In genomic region chr13:54446686-54447495, GRCm38 (mm10) we compare ENCODE assay signal across 8 mouse cellular contexts. TPM values are rescaled to one million over a fixed set of nuclear protein-coding genes. Genes with fewer than 3 reads are reported as not detected.
A peak's percentile ranks its signal among the peaks of the same experiment; 100 is the strongest.
DNase-seq lines count a peak whose midpoint lies in the region; ATAC-seq and TF ChIP-seq lines count a peak whose summit lies in the region.

No protein-coding gene starts in this region.

- intact Hi-C loops in heart, adult 2 months (cut with DNase I) = loop anchor here (1.0 to 5.0 kb wide), 4 partner anchors 74 to 334 kb away; no protein-coding TSS in a partner anchor

- peak; percentile 86 for TF ChIP-seq EP300 in heart, adult 2 months (IDR thresholded peaks at IDR 0.05; ENCODE audit: insufficient read depth, low read depth, low read length)

- no peak; the same call in 1 of the 2 replicates for TF ChIP-seq CTCF in heart, adult 2 months (IDR thresholded peaks at IDR 0.05)
- TF ChIP-seq CTCF in kidney, adult 2 months (conservative IDR thresholded peaks at IDR 0.05; ENCODE audit: insufficient read depth, insufficient read length, low read depth, low read length) = peak; percentile 99
- TF ChIP-seq CTCF in spleen, adult 2 months (IDR thresholded peaks at IDR 0.05; ENCODE audit: extremely low read depth, insufficient read depth, insufficient read length, insufficient replicate concordance) = peak; percentile 98

- no peak overlapping the region for H3K4me3 ChIP-seq in embryonic facial prominence, embryonic 12.5 days
- no peak overlapping the region for H3K4me3 ChIP-seq in heart, adult 2 months
- H3K4me3 ChIP-seq in kidney, adult 2 months (ENCODE audit: insufficient read depth, low read depth, low read length) = no peak overlapping the region
- 0 out of 2 replicates have a peak overlapping the region, but pooled peaks have one; percentile 15 for H3K4me3 ChIP-seq in limb, embryonic 12.5 days (replicated peaks)
- H3K4me3 ChIP-seq in midbrain, embryonic 15.5 days = no peak overlapping the region
- no peak overlapping the region for H3K4me3 ChIP-seq in spleen, adult 2 months (ENCODE audit: extremely low read depth, insufficient read depth, insufficient read length)

- H3K79me2 ChIP-seq in heart, adult 2 months (replicated peaks; ENCODE audit: control insufficient read depth, insufficient read depth, low read length) = no peaks in the 10 kb centered on the region

- H3K4me1 ChIP-seq in embryonic facial prominence, embryonic 12.5 days = peaks cover 15% of the 10 kb centered on the region
- H3K4me1 ChIP-seq in heart, adult 2 months (ENCODE audit: control insufficient read depth, insufficient read depth, low read length) = no peaks in the 10 kb centered on the region
- H3K4me1 ChIP-seq in kidney, adult 2 months (ENCODE audit: control insufficient read depth, insufficient read depth, low read length) = no peaks in the 10 kb centered on the region
- H3K4me1 ChIP-seq in limb, embryonic 12.5 days (replicated peaks) = peaks cover 21% of the 10 kb centered on the region
- peaks cover 18% of the 10 kb centered on the region for H3K4me1 ChIP-seq in midbrain, embryonic 15.5 days
- no peaks in the 10 kb centered on the region for H3K4me1 ChIP-seq in spleen, adult 2 months (ENCODE audit: control insufficient read depth, insufficient read depth, insufficient read length)

- H3K27ac ChIP-seq in embryonic facial prominence, embryonic 12.5 days = peak overlapping the region; percentile 30; the same call in 1 of the 2 replicates
- H3K27ac ChIP-seq in heart, adult 2 months = no peak overlapping the region
- no peak overlapping the region for H3K27ac ChIP-seq in kidney, adult 2 months (ENCODE audit: insufficient read depth, low read depth, low read length)
- H3K27ac ChIP-seq in limb, embryonic 12.5 days = 0 out of 2 replicates have a peak overlapping the region, but pooled peaks have one; percentile 35
- peak overlapping the region; percentile 62 for H3K27ac ChIP-seq in midbrain, embryonic 15.5 days
- H3K27ac ChIP-seq in spleen, adult 2 months (ENCODE audit: insufficient read depth, low read length) = no peak overlapping the region

- peak; percentile 43 for DNase-seq in 3134 (ENCODE audit: extremely low read depth, insufficient read length, low spot score)
- DNase-seq in adrenal gland, postnatal 25 days = peak; percentile 78
- peak; percentile 70 to 84 for DNase-seq in heart, adult 2 months
- peak; percentile 84 for DNase-seq in kidney, adult 2 months
- peak; percentile 54 to 78 for DNase-seq in spleen, adult 2 months (ENCODE audit: low read depth in 1 of 2, low spot score in 2 of 2)

- ATAC-seq in embryonic facial prominence, embryonic 12.5 days (ENCODE audit: insufficient number of reproducible peaks, insufficient read depth, low FRiP score, low TSS enrichment) = no peak
- ATAC-seq in limb, embryonic 12.5 days (ENCODE audit: insufficient number of reproducible peaks, insufficient read depth, low FRiP score, low TSS enrichment, low read depth) = peak; percentile 49; the same call in 1 of the 2 replicates
- ATAC-seq in midbrain, embryonic 15.5 days (replicated peaks) = peak; percentile 82

- TF ChIP-seq POLR2A in heart, adult 2 months (IDR thresholded peaks at IDR 0.05; ENCODE audit: insufficient read depth, low read depth, low read length) = no peak
- TF ChIP-seq POLR2A in kidney, adult 2 months (IDR thresholded peaks at IDR 0.05; ENCODE audit: low read depth, low read length) = no peak
- TF ChIP-seq POLR2A in spleen, adult 2 months (IDR thresholded peaks at IDR 0.05; ENCODE audit: low read depth, low read length) = no peak

- WGBS in embryonic facial prominence, embryonic 12.5 days = 24% methylated on average over 19 of the region's 19 CpGs
- WGBS in heart, adult 2 months = 31% methylated on average over 19 of the region's 19 CpGs
- 26% methylated on average over 19 of the region's 19 CpGs for WGBS in kidney, adult 2 months
- WGBS in limb, embryonic 12.5 days = 17% methylated on average over 19 of the region's 19 CpGs
- 12% methylated on average over 19 of the region's 19 CpGs for WGBS in midbrain, embryonic 15.5 days
- 34% methylated on average over 19 of the region's 19 CpGs for WGBS in spleen, adult 2 months

- H3K9me3 ChIP-seq in embryonic facial prominence, embryonic 12.5 days = no peaks in the 10 kb centered on the region
- H3K9me3 ChIP-seq in limb, embryonic 12.5 days = no peaks in the 10 kb centered on the region
- no peaks in the 10 kb centered on the region for H3K9me3 ChIP-seq in midbrain, embryonic 15.5 days

- no peaks in the 10 kb centered on the region for H3K36me3 ChIP-seq in embryonic facial prominence, embryonic 12.5 days
- H3K36me3 ChIP-seq in heart, adult 2 months (ENCODE audit: control insufficient read depth, insufficient read depth, low read length) = no peaks in the 10 kb centered on the region
- H3K36me3 ChIP-seq in kidney, adult 2 months (ENCODE audit: control insufficient read depth, insufficient read depth, low read length) = no peaks in the 10 kb centered on the region
- no peaks in the 10 kb centered on the region for H3K36me3 ChIP-seq in limb, embryonic 12.5 days
- no peaks in the 10 kb centered on the region for H3K36me3 ChIP-seq in midbrain, embryonic 15.5 days (replicated peaks)
- no peaks in the 10 kb centered on the region for H3K36me3 ChIP-seq in spleen, adult 2 months (ENCODE audit: control insufficient read depth, insufficient read depth, low read length)

- H3K9ac ChIP-seq in embryonic facial prominence, embryonic 12.5 days = no peak overlapping the region
- no peak overlapping the region for H3K9ac ChIP-seq in heart, adult 2 months (ENCODE audit: low read depth, low read length)
- no peak overlapping the region for H3K9ac ChIP-seq in limb, embryonic 12.5 days (replicated peaks)
- H3K9ac ChIP-seq in midbrain, embryonic 15.5 days = no peak overlapping the region

- H3K27me3 ChIP-seq in embryonic facial prominence, embryonic 12.5 days = no peaks in the 10 kb centered on the region
- peaks cover 2% of the 10 kb centered on the region; the same call in 1 of the 2 replicates for H3K27me3 ChIP-seq in heart, adult 2 months (ENCODE audit: control insufficient read depth, insufficient read depth, low read length)
- H3K27me3 ChIP-seq in kidney, adult 2 months (replicated peaks; ENCODE audit: control insufficient read depth, insufficient read depth, low read length) = no peaks in the 10 kb centered on the region
- H3K27me3 ChIP-seq in limb, embryonic 12.5 days = no peaks in the 10 kb centered on the region
- H3K27me3 ChIP-seq in midbrain, embryonic 15.5 days (replicated peaks) = no peaks in the 10 kb centered on the region
- no peaks in the 10 kb centered on the region for H3K27me3 ChIP-seq in spleen, adult 2 months (ENCODE audit: control insufficient read depth, insufficient read depth, low read length)

- H3K4me2 ChIP-seq in embryonic facial prominence, embryonic 12.5 days (replicated peaks) = peak overlapping the region; percentile 36
- H3K4me2 ChIP-seq in limb, embryonic 12.5 days = peak overlapping the region; percentile 51
- H3K4me2 ChIP-seq in midbrain, embryonic 15.5 days = 0 out of 2 replicates have a peak overlapping the region, but pooled peaks have one; percentile 37

RNA-seq across cellular contexts. Expression of gene Thoc3, which starts 21.8 kb away (rescaled TPM):
- total RNA-seq in adrenal gland, postnatal 25 days (2021) = 39.3 and 52.9 TPM in 2 replicates
- polyA plus RNA-seq in embryonic facial prominence, embryonic 12.5 days (2016; fragmentation: Nextera tagmentation; extraction: Ambion mirVana) = 142 and 149 TPM in 2 replicates
- total RNA-seq in heart, adult 2 months (2021) = 10 to 100 TPM; 19.3 to 20.6 TPM
- 10.7 and 16.7 TPM in 2 replicates for polyA plus RNA-seq in heart, adult 2 months (2012; rRNA removed)
- polyA plus RNA-seq in kidney, adult 2 months (2012; rRNA removed) = 20.3 and 28.2 TPM in 2 replicates
- polyA plus RNA-seq in limb, embryonic 12.5 days (2016; fragmentation: Nextera tagmentation; extraction: Ambion mirVana) = 145 and 151 TPM in 2 replicates
- 109 and 112 TPM in 2 replicates for polyA plus RNA-seq in midbrain, embryonic 15.5 days (2015; fragmentation: Nextera tagmentation; extraction: Ambion mirVana)
- 21.0 and 38.9 TPM in 2 replicates for polyA plus RNA-seq in spleen, adult 2 months (2012; rRNA removed)

RNA-seq across cellular contexts. Expression of gene Simc1, which starts 56.7 kb away (rescaled TPM):
- 12.8 and 19.2 TPM in 2 replicates for total RNA-seq in adrenal gland, postnatal 25 days (2021)
- polyA plus RNA-seq in embryonic facial prominence, embryonic 12.5 days (2016; fragmentation: Nextera tagmentation; extraction: Ambion mirVana) = 20.2 and 21.1 TPM in 2 replicates
- total RNA-seq in heart, adult 2 months (2021) = 1 to 10 TPM; 1.7 TPM
- polyA plus RNA-seq in heart, adult 2 months (2012; rRNA removed) = 1.9 and 2.8 TPM in 2 replicates
- polyA plus RNA-seq in kidney, adult 2 months (2012; rRNA removed) = 7.5 and 9.1 TPM in 2 replicates
- polyA plus RNA-seq in limb, embryonic 12.5 days (2016; fragmentation: Nextera tagmentation; extraction: Ambion mirVana) = 18.5 and 19.9 TPM in 2 replicates
- 23.8 and 27.2 TPM in 2 replicates for polyA plus RNA-seq in midbrain, embryonic 15.5 days (2015; fragmentation: Nextera tagmentation; extraction: Ambion mirVana)
- polyA plus RNA-seq in spleen, adult 2 months (2012; rRNA removed) = 6.7 and 7.3 TPM in 2 replicates

Comparison
In these comparisons a context has a peak if more than half of its experiments do, and no peak if none do; other contexts are left out.
1. H3K27ac ChIP-seq: peak in embryonic facial prominence, embryonic 12.5 days (single experiment), limb, embryonic 12.5 days (single experiment) and midbrain, embryonic 15.5 days (single experiment); none in heart, adult 2 months (single experiment), kidney, adult 2 months (single experiment) and spleen, adult 2 months (single experiment).
2. Peak in every context shown above with its lines, with median percentiles within 50 percentile points of each other: DNase-seq and H3K4me2 ChIP-seq.